Mouse (Mus musculus) myocyte (in vitro differentiated cells): ENCODE data around the gene Ppp6r1.
"Not testable (repeated sequence)": the region's sequence is repeated elsewhere in the genome, so short reads cannot be mapped to it uniquely, and the experiment has no call there.

ENCODE experiments used
- E2F4 ChIP-seq: IDR thresholded peaks from one replicate; pipeline ENCODE4 v1.6.1; 2011; ENCODE audit warnings: mild to moderate bottlenecking, control low read depth, moderate library complexity; ENCODE audit not compliant: insufficient read depth
- MAX ChIP-seq: IDR thresholded peaks from one replicate; pipeline ENCODE4 v1.6.1; 2011; ENCODE audit warnings: low read depth, mild to moderate bottlenecking, control low read depth
- MYOD1 ChIP-seq, 3 experiments: IDR thresholded peaks; one replicate each; pipeline ENCODE4 v1.6.1; 2011; ENCODE audit warnings: control low read depth in 2 of 3, low read depth in 2 of 3, mild to moderate bottlenecking in 2 of 3, moderate library complexity in 1 of 3; ENCODE audit not compliant: insufficient read length in 2 of 3, control insufficient read depth in 1 of 3
- MYOG ChIP-seq, 3 experiments: IDR thresholded peaks; one replicate each; pipeline ENCODE4 v1.6.1; 2011; ENCODE audit warnings: control low read depth in 2 of 3, low read depth in 2 of 3, mild to moderate bottlenecking in 2 of 3; ENCODE audit not compliant: insufficient read length in 2 of 3, control insufficient read depth in 1 of 3, insufficient read depth in 1 of 3
- POLR2A ChIP-seq: IDR thresholded peaks from one replicate; pipeline ENCODE4 v1.6.1; 2011; ENCODE audit warnings: low read depth, mild to moderate bottlenecking, control low read depth, moderate library complexity; ENCODE audit not compliant: insufficient read length
- TCF3 ChIP-seq: IDR thresholded peaks from one replicate; pipeline ENCODE4 v1.6.1; 2011; ENCODE audit warnings: low read depth, control low read depth; ENCODE audit not compliant: insufficient read length
- USF1 ChIP-seq: IDR thresholded peaks from one replicate; pipeline ENCODE4 v1.6.1; 2011; ENCODE audit warnings: low read depth, mild to moderate bottlenecking, control low read depth, moderate library complexity

DNA sequence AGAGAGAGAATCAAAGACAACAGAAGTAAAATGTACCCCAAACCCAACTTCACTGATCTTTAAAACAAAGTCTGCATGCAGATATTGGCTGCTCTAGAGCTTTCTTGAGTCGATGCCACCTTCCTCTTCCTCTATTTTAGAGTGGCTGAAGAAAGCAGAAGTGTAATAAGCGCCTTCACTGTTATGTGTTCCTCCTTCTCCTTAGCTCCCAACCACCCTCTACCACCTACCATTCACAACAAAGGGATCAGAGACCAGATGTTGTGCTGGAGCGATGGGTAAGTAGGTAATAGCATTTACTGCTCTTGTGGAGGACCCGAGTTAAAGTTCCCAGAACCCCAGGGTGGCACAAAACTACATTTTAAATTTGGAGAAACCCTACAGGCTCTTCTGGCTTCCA lies 61.8 kb downstream of the Ppp6r1 start:
- TF ChIP-seq E2F4; USF1; MYOG (IDR thresholded peaks at IDR 0.05; ENCODE audit: control insufficient read depth in 1 of 3, insufficient read depth in 1 of 3, insufficient read length in 2 of 3, low read depth in 2 of 3); MAX; MYOD1 (IDR thresholded peaks at IDR 0.05; ENCODE audit: control insufficient read depth in 1 of 3, insufficient read length in 2 of 3, low read depth in 2 of 3); POLR2A; TCF3: not testable (repeated sequence)
